Mouse (Mus musculus): ENCODE measurements around the gene Snx29. TPM values are rescaled to one million over a fixed set of nuclear protein-coding genes. Genes with fewer than 3 reads are reported as not detected.

The Snx29 gene
- polyA plus RNA-seq, 1 experiment from 2014 or later: 9.5 TPM

GRCm38 (mm10) chr16:11450626-11451025, 127.9 kb downstream of the Snx29 start:
- ATAC-seq (ENCODE audit: insufficient number of reproducible peaks, low FRiP score, low TSS enrichment, low read depth): no peak
- WGBS: 79% methylated on average over 4 of the region's 4 CpGs

GRCm38 (mm10) chr16:11454871-11455270, 132.2 kb downstream of the Snx29 start:
- no peak overlapping the region for H3K4me2 ChIP-seq (ENCODE audit: low read depth, severe bottlenecking)
- ATAC-seq (ENCODE audit: insufficient number of reproducible peaks, low FRiP score, low TSS enrichment, low read depth) (no peak), DNase-seq (ENCODE audit: low spot score) (no peak)
- WGBS: 93% methylated on average over 4 of the region's 4 CpGs
- no peaks in the 10 kb centered on the region for H3K9me3 ChIP-seq (ENCODE audit: control insufficient read depth, low read length)
- H3K27me3 ChIP-seq (ENCODE audit: control insufficient read depth, insufficient read depth, low read length): no peaks in the 10 kb centered on the region
- H3K4me3 ChIP-seq (ENCODE audit: low read depth, low read length): no peak overlapping the region
- peaks cover 11% of the 10 kb centered on the region; the same call in 1 of the 2 replicates for H3K4me1 ChIP-seq (ENCODE audit: control insufficient read depth, insufficient read depth, low read length)
- no peaks in the 10 kb centered on the region for H3K36me3 ChIP-seq (ENCODE audit: control insufficient read depth, insufficient read depth, low read length)
- H3K9ac ChIP-seq (ENCODE audit: low read length): no peak overlapping the region
- H3K27ac ChIP-seq (replicated peaks; ENCODE audit: low read depth, low read length): no peak overlapping the region

More at GRCm38 (mm10) chr16:11450626-11451025, 127.9 kb downstream of the Snx29 start:
- H3K36me3 ChIP-seq (ENCODE audit: control insufficient read depth, insufficient read depth, low read length): no peaks in the 10 kb centered on the region
- H3K4me3 ChIP-seq (ENCODE audit: low read depth, low read length): no peak overlapping the region
- no peak overlapping the region for H3K27ac ChIP-seq (replicated peaks; ENCODE audit: low read depth, low read length)
- no peaks in the 10 kb centered on the region for H3K27me3 ChIP-seq (ENCODE audit: control insufficient read depth, insufficient read depth, low read length)
- no peaks in the 10 kb centered on the region for H3K4me1 ChIP-seq (ENCODE audit: control insufficient read depth, insufficient read depth, low read length)
- DNase-seq (ENCODE audit: low spot score): no peak
- H3K9ac ChIP-seq (ENCODE audit: low read length): no peak overlapping the region
- H3K4me2 ChIP-seq (ENCODE audit: low read depth, severe bottlenecking): no peak overlapping the region
- no peaks in the 10 kb centered on the region for H3K9me3 ChIP-seq (ENCODE audit: control insufficient read depth, low read length)

DNA sequence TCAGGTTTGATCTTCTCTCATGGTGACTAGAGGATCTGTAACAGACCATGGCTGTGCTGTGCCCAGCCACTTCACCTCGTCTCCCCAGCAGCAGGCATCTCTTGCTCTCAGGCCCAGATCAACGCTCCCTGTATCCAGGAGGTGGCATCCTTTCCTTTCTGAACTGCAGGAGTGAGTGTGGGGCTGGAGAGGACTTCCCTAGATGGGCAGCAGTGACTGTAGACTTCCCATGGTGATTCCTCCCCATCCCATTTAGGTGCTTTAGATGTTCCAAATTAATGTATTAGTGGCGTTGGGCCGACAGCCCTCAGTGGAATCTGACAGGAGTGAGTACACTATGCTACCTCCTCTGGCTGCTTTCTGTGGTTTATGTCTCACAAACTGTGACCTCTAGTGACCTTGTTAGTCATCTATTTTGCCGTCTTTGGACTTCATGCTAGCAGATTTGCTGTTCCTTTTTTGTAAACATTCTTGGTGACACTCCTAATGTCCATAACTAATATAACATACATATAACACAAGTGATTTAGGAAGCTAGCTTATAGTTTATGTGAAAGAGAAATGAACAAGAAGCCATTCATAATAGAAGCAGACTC, 132.9 kb downstream of the Snx29 start:
- H3K4me1 ChIP-seq (ENCODE audit: control insufficient read depth, insufficient read depth, low read length): peaks cover 11% of the 10 kb centered on the region; the same call in 1 of the 2 replicates
- H3K9ac ChIP-seq (ENCODE audit: low read length): no peak overlapping the region
- H3K27ac ChIP-seq (replicated peaks; ENCODE audit: low read depth, low read length): no peak overlapping the region
- H3K36me3 ChIP-seq (ENCODE audit: control insufficient read depth, insufficient read depth, low read length): no peaks in the 10 kb centered on the region
- no peak overlapping the region for H3K4me3 ChIP-seq (ENCODE audit: low read depth, low read length)
- 70% methylated on average over 5 of the region's 5 CpGs for WGBS
- DNase-seq (ENCODE audit: low spot score): no peak
- H3K27me3 ChIP-seq (ENCODE audit: control insufficient read depth, insufficient read depth, low read length): no peaks in the 10 kb centered on the region
- H3K4me2 ChIP-seq (ENCODE audit: low read depth, severe bottlenecking): no peak overlapping the region
- H3K9me3 ChIP-seq (ENCODE audit: control insufficient read depth, low read length): no peaks in the 10 kb centered on the region
- no peak for ATAC-seq (ENCODE audit: insufficient number of reproducible peaks, low FRiP score, low TSS enrichment, low read depth)

- Histone ChIP-seq H3K9ac (ENCODE audit: low read length) (no peak overlapping the region), H3K4me3 (ENCODE audit: low read depth, low read length) (no peak overlapping the region), H3K4me1 (ENCODE audit: control insufficient read depth, insufficient read depth, low read length) (peaks cover 11% of the 10 kb centered on the region; the same call in 1 of the 2 replicates), H3K27me3 (ENCODE audit: control insufficient read depth, insufficient read depth, low read length) (no peaks in the 10 kb centered on the region), H3K36me3 (ENCODE audit: control insufficient read depth, insufficient read depth, low read length) (no peaks in the 10 kb centered on the region), H3K4me2 (ENCODE audit: low read depth, severe bottlenecking) (no peak overlapping the region), H3K9me3 (ENCODE audit: control insufficient read depth, low read length) (no peaks in the 10 kb centered on the region), H3K27ac (replicated peaks; ENCODE audit: low read depth, low read length) (peak overlapping the region; percentile 68; the same call in 1 of the 2 replicates)
- DNase-seq (ENCODE audit: low spot score) (no peak), ATAC-seq (ENCODE audit: insufficient number of reproducible peaks, low FRiP score, low TSS enrichment, low read depth) (no peak)
- 78% methylated on average over 5 of the region's 5 CpGs for WGBS
Observed at GRCm38 (mm10) chr16:11456141-11456645, 133.5 kb downstream of the Snx29 start.

GRCm38 (mm10) chr16:11457136-11457535, 134.4 kb downstream of the Snx29 start:
- H3K4me1 ChIP-seq (ENCODE audit: control insufficient read depth, insufficient read depth, low read length): peaks cover 11% of the 10 kb centered on the region; the same call in 1 of the 2 replicates
- H3K9me3 ChIP-seq (ENCODE audit: control insufficient read depth, low read length): no peaks in the 10 kb centered on the region
- H3K27ac ChIP-seq (replicated peaks; ENCODE audit: low read depth, low read length): peak overlapping the region; percentile 68
- H3K9ac ChIP-seq (ENCODE audit: low read length): no peak overlapping the region
- H3K27me3 ChIP-seq (ENCODE audit: control insufficient read depth, insufficient read depth, low read length): no peaks in the 10 kb centered on the region
- H3K4me3 ChIP-seq (ENCODE audit: low read depth, low read length): no peak overlapping the region
- no peak overlapping the region for H3K4me2 ChIP-seq (ENCODE audit: low read depth, severe bottlenecking)
- H3K36me3 ChIP-seq (ENCODE audit: control insufficient read depth, insufficient read depth, low read length): no peaks in the 10 kb centered on the region
- 62% methylated on average over 5 of the region's 5 CpGs for WGBS
- ATAC-seq (ENCODE audit: insufficient number of reproducible peaks, low FRiP score, low TSS enrichment, low read depth) (no peak), DNase-seq (ENCODE audit: low spot score) (no peak)

- WGBS: 14% methylated on average over 2 of the region's 2 CpGs
- Histone ChIP-seq H3K27me3 (ENCODE audit: control insufficient read depth, insufficient read depth, low read length) (no peaks in the 10 kb centered on the region), H3K4me1 (ENCODE audit: control insufficient read depth, insufficient read depth, low read length) (peaks cover 11% of the 10 kb centered on the region; the same call in 1 of the 2 replicates), H3K36me3 (ENCODE audit: control insufficient read depth, insufficient read depth, low read length) (no peaks in the 10 kb centered on the region), H3K9me3 (ENCODE audit: control insufficient read depth, low read length) (no peaks in the 10 kb centered on the region), H3K9ac (ENCODE audit: low read length) (no peak overlapping the region), H3K4me2 (ENCODE audit: low read depth, severe bottlenecking) (no peak overlapping the region), H3K27ac (replicated peaks; ENCODE audit: low read depth, low read length) (peak overlapping the region; percentile 68; the same call in 1 of the 2 replicates), H3K4me3 (ENCODE audit: low read depth, low read length) (no peak overlapping the region)
- DNase-seq (ENCODE audit: low spot score) (peak; percentile 74), ATAC-seq (ENCODE audit: insufficient number of reproducible peaks, low FRiP score, low TSS enrichment, low read depth) (peak; percentile 59; the same call in 1 of the 2 replicates)
Observed at GRCm38 (mm10) chr16:11457609-11458350, 135.1 kb downstream of the Snx29 start.

GRCm38 (mm10) chr16:11460210-11460609, 137.5 kb downstream of the Snx29 start:
- Histone ChIP-seq H3K36me3 (ENCODE audit: control insufficient read depth, insufficient read depth, low read length) (no peaks in the 10 kb centered on the region), H3K27me3 (ENCODE audit: control insufficient read depth, insufficient read depth, low read length) (no peaks in the 10 kb centered on the region), H3K4me2 (ENCODE audit: low read depth, severe bottlenecking) (no peak overlapping the region), H3K4me3 (ENCODE audit: low read depth, low read length) (no peak overlapping the region), H3K27ac (replicated peaks; ENCODE audit: low read depth, low read length) (no peak overlapping the region), H3K9ac (ENCODE audit: low read length) (no peak overlapping the region), H3K9me3 (ENCODE audit: control insufficient read depth, low read length) (no peaks in the 10 kb centered on the region), H3K4me1 (ENCODE audit: control insufficient read depth, insufficient read depth, low read length) (peaks cover 11% of the 10 kb centered on the region; the same call in 1 of the 2 replicates)
- DNase-seq (ENCODE audit: low spot score) (no peak), ATAC-seq (ENCODE audit: insufficient number of reproducible peaks, low FRiP score, low TSS enrichment, low read depth) (no peak)
- WGBS: 94% methylated on average over 1 of the region's 1 CpGs

- Histone ChIP-seq H3K4me1 (ENCODE audit: control insufficient read depth, insufficient read depth, low read length) (peaks cover 10% of the 10 kb centered on the region; the same call in 1 of the 2 replicates), H3K9me3 (ENCODE audit: control insufficient read depth, low read length) (no peaks in the 10 kb centered on the region), H3K27me3 (ENCODE audit: control insufficient read depth, insufficient read depth, low read length) (no peaks in the 10 kb centered on the region), H3K36me3 (ENCODE audit: control insufficient read depth, insufficient read depth, low read length) (no peaks in the 10 kb centered on the region), H3K27ac (replicated peaks; ENCODE audit: low read depth, low read length) (no peak overlapping the region), H3K9ac (ENCODE audit: low read length) (no peak overlapping the region), H3K4me3 (ENCODE audit: low read depth, low read length) (no peak overlapping the region), H3K4me2 (ENCODE audit: low read depth, severe bottlenecking) (no peak overlapping the region)
- 80% methylated on average over 7 of the region's 7 CpGs for WGBS
- DNase-seq (ENCODE audit: low spot score) (no peak), ATAC-seq (ENCODE audit: insufficient number of reproducible peaks, low FRiP score, low TSS enrichment, low read depth) (no peak)
Observed at GRCm38 (mm10) chr16:11461612-11462011, 138.9 kb downstream of the Snx29 start.

Data from limb, embryonic 11.5 days (tissue).